Mouse (Mus musculus): Measurements from ENCODE around the gene Nme7.

The Nme7 gene

GRCm38 (mm10) chr1:164303821-164304220, at the start of gene Nme7:
Gene Nme7, plus strand, starts transcription at chr1:164304121.
- H3K36me3 ChIP-seq (ENCODE audit: insufficient read depth, low read length) = peaks cover 59% of the 10 kb centered on the region
- no peak within 1 kb of the TSS for H3K4me3 ChIP-seq (replicated peaks; ENCODE audit: low read length)
- peaks cover 17% of the 10 kb centered on the region for H3K4me1 ChIP-seq (replicated peaks; ENCODE audit: low read depth, low read length)
- no peak for TF ChIP-seq POU5F1 (IDR thresholded peaks at IDR 0.05; ENCODE audit: borderline replicate concordance, low read length)
- no peaks in the 10 kb centered on the region for H3K9me3 ChIP-seq (ENCODE audit: low read length)
- no peaks in the 10 kb centered on the region for H3K27me3 ChIP-seq (ENCODE audit: insufficient read depth, low read length)

GRCm38 (mm10) chr1:164254836-164255235, 49.1 kb upstream of the Nme7 start:
- Histone ChIP-seq H3K27me3 (ENCODE audit: insufficient read depth, low read length) (0 out of 2 replicates have a peak, but pooled peaks cover 1% of the 10 kb centered on the region), H3K4me1 (replicated peaks; ENCODE audit: low read depth, low read length) (peaks cover 45% of the 10 kb centered on the region), H3K36me3 (ENCODE audit: insufficient read depth, low read length) (peaks cover 69% of the 10 kb centered on the region), H3K9me3 (ENCODE audit: low read length) (no peaks in the 10 kb centered on the region), H3K4me3 (replicated peaks; ENCODE audit: low read length) (no peak overlapping the region)
- no peak for TF ChIP-seq CTCF (conservative IDR thresholded peaks at IDR 0.05; ENCODE audit: low read length)
- TF ChIP-seq NANOG (IDR thresholded peaks at IDR 0.05; ENCODE audit: borderline replicate concordance, low read length) = no peak
- TF ChIP-seq POU5F1 (IDR thresholded peaks at IDR 0.05; ENCODE audit: borderline replicate concordance, low read length) = no peak

GRCm38 (mm10) chr1:164260171-164261028, 43.5 kb upstream of the Nme7 start:
- TF ChIP-seq POU5F1 (IDR thresholded peaks at IDR 0.05; ENCODE audit: borderline replicate concordance, low read length) (no peak), NANOG (IDR thresholded peaks at IDR 0.05; ENCODE audit: borderline replicate concordance, low read length) (no peak), CTCF (conservative IDR thresholded peaks at IDR 0.05; ENCODE audit: low read length) (no peak)
- H3K9me3 ChIP-seq (ENCODE audit: low read length) = no peaks in the 10 kb centered on the region
- no peaks in the 10 kb centered on the region for H3K27me3 ChIP-seq (ENCODE audit: insufficient read depth, low read length)
- peaks cover 93% of the 10 kb centered on the region for H3K36me3 ChIP-seq (ENCODE audit: insufficient read depth, low read length)
- H3K4me3 ChIP-seq (replicated peaks; ENCODE audit: low read length) = peak overlapping the region; percentile 43; the same call in 1 of the 2 replicates
- no peaks in the 10 kb centered on the region; the same call in 1 of the 2 replicates for H3K4me1 ChIP-seq (replicated peaks; ENCODE audit: low read depth, low read length)

GRCm38 (mm10) chr1:164261553-164261952, 42.4 kb upstream of the Nme7 start:
- no peaks in the 10 kb centered on the region for H3K27me3 ChIP-seq (ENCODE audit: insufficient read depth, low read length)
- TF ChIP-seq CTCF (conservative IDR thresholded peaks at IDR 0.05; ENCODE audit: low read length) (no peak), NANOG (IDR thresholded peaks at IDR 0.05; ENCODE audit: borderline replicate concordance, low read length) (no peak), POU5F1 (IDR thresholded peaks at IDR 0.05; ENCODE audit: borderline replicate concordance, low read length) (no peak)
- no peak overlapping the region for H3K4me3 ChIP-seq (replicated peaks; ENCODE audit: low read length)

GRCm38 (mm10) chr1:164270941-164271340, 33.0 kb upstream of the Nme7 start:
- H3K9me3 ChIP-seq (ENCODE audit: low read length) = peaks cover 8% of the 10 kb centered on the region
- TF ChIP-seq NANOG (IDR thresholded peaks at IDR 0.05; ENCODE audit: borderline replicate concordance, low read length) (no peak), POU5F1 (IDR thresholded peaks at IDR 0.05; ENCODE audit: borderline replicate concordance, low read length) (no peak), CTCF (conservative IDR thresholded peaks at IDR 0.05; ENCODE audit: low read length) (no peak)
- H3K27me3 ChIP-seq (ENCODE audit: insufficient read depth, low read length) = no peaks in the 10 kb centered on the region
- H3K4me1 ChIP-seq (replicated peaks; ENCODE audit: low read depth, low read length) = peaks cover 10% of the 10 kb centered on the region; the same call in 1 of the 2 replicates
- peaks cover 9% of the 10 kb centered on the region for H3K36me3 ChIP-seq (ENCODE audit: insufficient read depth, low read length)
- no peak overlapping the region for H3K4me3 ChIP-seq (replicated peaks; ENCODE audit: low read length)

More at GRCm38 (mm10) chr1:164261553-164261952, 42.4 kb upstream of the Nme7 start:
- Histone ChIP-seq H3K36me3 (ENCODE audit: insufficient read depth, low read length) (peaks cover 94% of the 10 kb centered on the region), H3K9me3 (ENCODE audit: low read length) (peaks cover 8% of the 10 kb centered on the region), H3K4me1 (replicated peaks; ENCODE audit: low read depth, low read length) (no peaks in the 10 kb centered on the region; the same call in 1 of the 2 replicates)

GRCm38 (mm10) chr1:164273659-164274058, 30.3 kb upstream of the Nme7 start:
- Histone ChIP-seq H3K27me3 (ENCODE audit: insufficient read depth, low read length) (no peaks in the 10 kb centered on the region), H3K36me3 (ENCODE audit: insufficient read depth, low read length) (no peaks in the 10 kb centered on the region)
- TF ChIP-seq POU5F1 (IDR thresholded peaks at IDR 0.05; ENCODE audit: borderline replicate concordance, low read length) (no peak), NANOG (IDR thresholded peaks at IDR 0.05; ENCODE audit: borderline replicate concordance, low read length) (no peak), CTCF (conservative IDR thresholded peaks at IDR 0.05; ENCODE audit: low read length) (no peak)

GRCm38 (mm10) chr1:164275455-164275954, 28.4 kb upstream of the Nme7 start, which contains the start of gene Ccdc181:
Gene Ccdc181, plus strand, starts transcription at chr1:164275585.
- peak within 1 kb of the TSS; percentile 85 for H3K4me3 ChIP-seq (replicated peaks; ENCODE audit: low read length)
- H3K27me3 ChIP-seq (ENCODE audit: insufficient read depth, low read length) = no peaks in the 10 kb centered on the region
- TF ChIP-seq CTCF (conservative IDR thresholded peaks at IDR 0.05; ENCODE audit: low read length) = no peak
- no peak for TF ChIP-seq POU5F1 (IDR thresholded peaks at IDR 0.05; ENCODE audit: borderline replicate concordance, low read length)
- TF ChIP-seq NANOG (IDR thresholded peaks at IDR 0.05; ENCODE audit: borderline replicate concordance, low read length) = no peak
- H3K9me3 ChIP-seq (ENCODE audit: low read length) = no peaks in the 10 kb centered on the region
- H3K4me1 ChIP-seq (replicated peaks; ENCODE audit: low read depth, low read length) = peaks cover 11% of the 10 kb centered on the region; the same call in 1 of the 2 replicates
- no peaks in the 10 kb centered on the region for H3K36me3 ChIP-seq (ENCODE audit: insufficient read depth, low read length)

More at GRCm38 (mm10) chr1:164273659-164274058, 30.3 kb upstream of the Nme7 start:
- H3K9me3 ChIP-seq (ENCODE audit: low read length) = no peaks in the 10 kb centered on the region
- H3K4me1 ChIP-seq (replicated peaks; ENCODE audit: low read depth, low read length) = peaks cover 11% of the 10 kb centered on the region; the same call in 1 of the 2 replicates
- no peak overlapping the region for H3K4me3 ChIP-seq (replicated peaks; ENCODE audit: low read length)

GRCm38 (mm10) chr1:164276552-164276951, 27.4 kb upstream of the Nme7 start:
- Histone ChIP-seq H3K4me3 (replicated peaks; ENCODE audit: low read length) (no peak overlapping the region), H3K27me3 (ENCODE audit: insufficient read depth, low read length) (no peaks in the 10 kb centered on the region), H3K36me3 (ENCODE audit: insufficient read depth, low read length) (no peaks in the 10 kb centered on the region), H3K4me1 (replicated peaks; ENCODE audit: low read depth, low read length) (peaks cover 3% of the 10 kb centered on the region; the same call in 1 of the 2 replicates), H3K9me3 (ENCODE audit: low read length) (no peaks in the 10 kb centered on the region)
- TF ChIP-seq NANOG (IDR thresholded peaks at IDR 0.05; ENCODE audit: borderline replicate concordance, low read length) = no peak
- TF ChIP-seq CTCF (conservative IDR thresholded peaks at IDR 0.05; ENCODE audit: low read length) = no peak
- TF ChIP-seq POU5F1 (IDR thresholded peaks at IDR 0.05; ENCODE audit: borderline replicate concordance, low read length) = no peak

Data from E14TG2a.4 (cell line).